Mouse (Mus musculus) gastrocnemius, postnatal 4 days (tissue): ENCODE data around the gene Xkr8. TPM values are rescaled to one million over a fixed set of nuclear protein-coding genes. Genes with fewer than 3 reads are reported as not detected.
"Not testable (repeated sequence)": the region's sequence is repeated elsewhere in the genome, so short reads cannot be mapped to it uniquely, and the experiment has no call there.

Experiments
- DNase-seq, 2 experiments: peaks; one replicate each; pipeline ENCODE4 v3.0.0; 2021 to 2022; ENCODE audit warnings: low spot score in 2 of 2, mixed read lengths in 2 of 2
- long read RNA-seq, 2 experiments: library from polyadenylated mRNA; stranded (forward); transcript quantifications; one replicate each; pipeline ENCODE4 v2.0.0; 2021
- total RNA-seq, 2 experiments: library from RNA; stranded (reverse); gene quantifications; 2 replicates each; pipeline ENCODE4 v1.2.3; 2021

Xkr8 gene
- 1 to 10 TPM; 2.8 to 5.3 TPM for total RNA-seq
- long read RNA-seq, experiment 1, full-length matches to known transcripts = 6 of 10 reads
- long read RNA-seq, experiment 1, partial matches to known transcripts = 0 of 10 reads
- long read RNA-seq, experiment 1, other reads (novel, unspliced or antisense) = 4 of 10 reads
- long read RNA-seq, experiment 2, full-length matches to known transcripts = 5 of 5 reads
- long read RNA-seq, experiment 2, partial matches to known transcripts = 0 of 5 reads
- long read RNA-seq, experiment 2, other reads (novel, unspliced or antisense) = 0 of 5 reads

GRCm38 (mm10) chr4:132732148-132732684 is at the start of gene Xkr8:
TSS of gene Xkr8 (minus strand) at chr4:132732546.
- peak; percentile 88 to 94 for DNase-seq

GRCm38 (mm10) chr4:132780288-132780687 is 47.9 kb upstream of the Xkr8 start:
- DNase-seq = no peak

GRCm38 (mm10) chr4:132778562-132779201 is 46.3 kb upstream of the Xkr8 start:
- no peak for DNase-seq

GRCm38 (mm10) chr4:132776764-132777163 is 44.4 kb upstream of the Xkr8 start:
- peak; percentile 37 to 63 for DNase-seq

- DNase-seq = no peak
These were observed 42.6 kb upstream of the Xkr8 start for GRCm38 (mm10) chr4:132774905-132775304.

- DNase-seq = no peak
These were observed 39.4 kb upstream of the Xkr8 start for GRCm38 (mm10) chr4:132771776-132772175.

GRCm38 (mm10) chr4:132767914-132768876 is 35.8 kb upstream of the Xkr8 start, which contains the start of gene Rpa2:
TSS of gene Rpa2 (plus strand) at chr4:132768332.
- DNase-seq = peak; percentile 93 to 98

GRCm38 (mm10) chr4:132763125-132763524 is 30.8 kb upstream of the Xkr8 start:
- not testable (repeated sequence) for DNase-seq

- DNase-seq = no peak
These were observed 30.3 kb upstream of the Xkr8 start for GRCm38 (mm10) chr4:132762602-132763001.

GRCm38 (mm10) chr4:132760296-132760695 is 27.9 kb upstream of the Xkr8 start:
- no peak for DNase-seq

GRCm38 (mm10) chr4:132757633-132758351 is 25.4 kb upstream of the Xkr8 start:
- DNase-seq = no peak

GRCm38 (mm10) chr4:132756974-132757373 is 24.6 kb upstream of the Xkr8 start, which contains the start of gene Smpdl3b:
TSS of gene Smpdl3b (minus strand) at chr4:132757252.
- peak; percentile 51 to 74 for DNase-seq

GRCm38 (mm10) chr4:132752992-132753391 is 20.6 kb upstream of the Xkr8 start:
- DNase-seq = no peak

GRCm38 (mm10) chr4:132749258-132749982 is 17.1 kb upstream of the Xkr8 start:
- no peak for DNase-seq

- no peak for DNase-seq
These were observed 16.4 kb upstream of the Xkr8 start for GRCm38 (mm10) chr4:132748778-132749177.

GRCm38 (mm10) chr4:132747664-132748259 is 15.4 kb upstream of the Xkr8 start:
- no peak for DNase-seq

- DNase-seq = no peak
These were observed 14.7 kb upstream of the Xkr8 start for GRCm38 (mm10) chr4:132746911-132747517.

- no peak for DNase-seq
These were observed 11.9 kb upstream of the Xkr8 start for GRCm38 (mm10) chr4:132743992-132744911.
